Mouse (Mus musculus): ENCODE measurements at regions not wholly inside any gene's neighbourhood (a gene's known extent, or its start where the extent isn't known, plus 50 kb on each side); places are given as distances from the start of the nearest gene placed in this dataset.
A peak's percentile ranks its signal among the peaks of the same experiment; 100 is the strongest.

DNA sequence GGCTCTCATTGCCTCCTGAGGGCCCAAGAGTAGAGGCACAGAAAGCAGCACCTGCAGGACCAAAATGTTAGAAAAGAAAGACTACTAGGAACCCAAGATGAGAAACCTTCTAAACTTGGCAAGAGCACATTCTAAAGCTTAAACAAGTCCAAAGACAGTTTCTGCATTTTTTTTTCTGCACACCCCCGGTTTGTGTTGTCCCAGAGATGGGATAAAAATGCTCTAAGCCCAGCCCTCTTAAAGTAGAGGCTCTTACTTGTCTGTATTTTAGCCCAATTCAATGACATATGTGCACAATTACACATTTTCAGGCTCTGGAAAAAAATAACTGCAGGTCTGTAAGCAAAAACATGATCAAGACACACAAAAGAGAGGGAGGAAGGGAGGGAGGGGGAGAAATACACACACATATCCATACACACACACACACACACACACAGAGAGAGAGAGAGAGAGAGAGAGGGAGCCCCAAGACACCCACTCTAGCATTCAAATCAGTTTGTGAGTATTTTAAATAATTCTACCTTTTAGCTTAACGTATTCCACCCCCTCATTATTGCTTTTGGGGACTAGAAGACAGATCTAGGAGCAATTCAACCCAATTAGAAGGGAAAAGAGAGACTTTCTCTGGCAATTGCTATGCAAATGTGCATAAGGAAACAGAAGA, 449.9 kb downstream of the Otol1 start:
- Histone ChIP-seq H3K27me3 (ENCODE audit: control insufficient read depth, insufficient read depth, low read length) (no peaks in the 10 kb centered on the region), H3K27ac (ENCODE audit: insufficient read depth, low read length) (no peak overlapping the region), H3K4me3 (replicated peaks; ENCODE audit: insufficient read depth, low read depth, low read length) (no peak overlapping the region), H3K4me1 (ENCODE audit: control insufficient read depth, insufficient read depth, low read length) (no peaks in the 10 kb centered on the region)
- DNase-seq: no peak
- no peak for TF ChIP-seq POLR2A (IDR thresholded peaks at IDR 0.05; ENCODE audit: borderline replicate concordance, insufficient read depth, low read length)
- TF ChIP-seq CTCF (IDR thresholded peaks at IDR 0.05; ENCODE audit: borderline replicate concordance, insufficient read depth, low read depth, low read length): no peak
- 41% methylated on average over 2 of the region's 2 CpGs for WGBS

DNA sequence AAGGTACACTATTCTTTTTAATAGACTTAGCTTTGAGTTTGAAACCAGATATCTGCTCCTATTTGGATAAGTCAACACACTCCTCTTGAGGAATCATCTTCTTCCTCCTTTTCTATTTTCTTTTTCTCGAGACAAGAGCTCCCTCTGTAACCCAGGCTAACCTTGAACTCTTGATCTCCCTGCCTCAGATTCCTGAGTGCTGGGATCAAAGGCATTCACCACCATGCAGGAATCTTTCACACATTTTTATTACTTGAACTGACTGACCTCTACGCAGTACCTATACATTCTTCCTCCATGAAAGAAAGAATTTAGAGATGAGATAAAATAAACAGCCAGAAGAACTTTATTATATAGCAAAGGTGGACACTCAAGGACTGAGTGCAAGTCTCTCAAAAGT, 453.4 kb downstream of the Otol1 start:
- Histone ChIP-seq H3K4me1 (ENCODE audit: control insufficient read depth, insufficient read depth, low read length) (no peaks in the 10 kb centered on the region), H3K4me3 (replicated peaks; ENCODE audit: insufficient read depth, low read depth, low read length) (no peak overlapping the region), H3K27ac (ENCODE audit: insufficient read depth, low read length) (no peak overlapping the region), H3K27me3 (ENCODE audit: control insufficient read depth, insufficient read depth, low read length) (no peaks in the 10 kb centered on the region)
- TF ChIP-seq POLR2A (IDR thresholded peaks at IDR 0.05; ENCODE audit: borderline replicate concordance, insufficient read depth, low read length): no peak
- no peak for TF ChIP-seq CTCF (IDR thresholded peaks at IDR 0.05; ENCODE audit: borderline replicate concordance, insufficient read depth, low read depth, low read length)
- 85% methylated on average over 2 of the region's 2 CpGs for WGBS
- DNase-seq: no peak

DNA sequence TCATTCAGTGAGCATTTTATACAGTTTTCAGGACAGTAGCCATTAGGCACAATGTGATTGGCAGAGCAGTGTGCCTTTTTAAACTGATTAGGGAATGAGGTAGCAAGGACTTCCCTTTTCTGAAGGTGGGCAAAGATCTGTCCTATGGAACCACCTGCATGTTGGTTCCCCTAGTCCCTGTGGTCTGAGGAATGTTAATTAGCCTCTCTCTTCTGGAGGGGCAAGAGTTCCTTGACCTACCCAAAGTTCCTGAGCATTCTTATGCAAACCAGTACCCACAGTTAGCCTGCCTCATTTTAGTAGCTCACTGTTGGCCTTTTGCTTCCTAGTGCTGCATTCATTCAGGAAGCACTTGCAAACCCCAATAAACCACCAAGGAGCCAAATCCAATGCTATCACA, 455.8 kb downstream of the Otol1 start:
- Histone ChIP-seq H3K27ac (ENCODE audit: insufficient read depth, low read length) (no peak overlapping the region), H3K4me1 (ENCODE audit: control insufficient read depth, insufficient read depth, low read length) (no peaks in the 10 kb centered on the region), H3K4me3 (replicated peaks; ENCODE audit: insufficient read depth, low read depth, low read length) (no peak overlapping the region), H3K27me3 (ENCODE audit: control insufficient read depth, insufficient read depth, low read length) (no peaks in the 10 kb centered on the region)
- no peak for DNase-seq
- TF ChIP-seq CTCF (IDR thresholded peaks at IDR 0.05; ENCODE audit: borderline replicate concordance, insufficient read depth, low read depth, low read length) (no peak), POLR2A (IDR thresholded peaks at IDR 0.05; ENCODE audit: borderline replicate concordance, insufficient read depth, low read length) (no peak)

DNA sequence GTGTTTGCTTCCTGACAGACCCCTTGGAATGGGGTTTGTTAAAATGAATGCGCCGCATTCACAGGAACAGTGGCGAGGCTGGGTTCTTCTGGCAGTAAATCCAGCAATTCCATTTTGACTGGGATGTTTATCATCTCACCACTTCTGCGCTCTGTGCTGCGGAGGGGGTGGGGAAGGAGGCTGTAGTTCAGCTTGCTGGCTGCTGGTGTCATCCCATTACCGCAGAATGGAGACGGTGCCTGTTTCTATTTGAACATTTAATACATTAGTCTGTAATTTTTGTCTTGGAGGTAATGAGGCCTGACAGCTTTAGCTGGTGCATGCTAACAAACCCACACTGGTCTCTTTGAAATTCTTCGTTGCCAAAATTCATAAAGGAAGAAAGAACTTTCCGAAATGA, 475.1 kb downstream of the Otol1 start:
- Histone ChIP-seq H3K4me3 (replicated peaks; ENCODE audit: insufficient read depth, low read depth, low read length) (peak overlapping the region; percentile 21), H3K27ac (ENCODE audit: insufficient read depth, low read length) (no peak overlapping the region), H3K27me3 (ENCODE audit: control insufficient read depth, insufficient read depth, low read length) (no peaks in the 10 kb centered on the region; the same call in 1 of the 2 replicates), H3K4me1 (ENCODE audit: control insufficient read depth, insufficient read depth, low read length) (no peaks in the 10 kb centered on the region)
- TF ChIP-seq CTCF (IDR thresholded peaks at IDR 0.05; ENCODE audit: borderline replicate concordance, insufficient read depth, low read depth, low read length) (peak; percentile 61), POLR2A (IDR thresholded peaks at IDR 0.05; ENCODE audit: borderline replicate concordance, insufficient read depth, low read length) (no peak)
- DNase-seq: peak; percentile 30 to 39
- 21% methylated on average over 9 of the region's 9 CpGs for WGBS

DNA sequence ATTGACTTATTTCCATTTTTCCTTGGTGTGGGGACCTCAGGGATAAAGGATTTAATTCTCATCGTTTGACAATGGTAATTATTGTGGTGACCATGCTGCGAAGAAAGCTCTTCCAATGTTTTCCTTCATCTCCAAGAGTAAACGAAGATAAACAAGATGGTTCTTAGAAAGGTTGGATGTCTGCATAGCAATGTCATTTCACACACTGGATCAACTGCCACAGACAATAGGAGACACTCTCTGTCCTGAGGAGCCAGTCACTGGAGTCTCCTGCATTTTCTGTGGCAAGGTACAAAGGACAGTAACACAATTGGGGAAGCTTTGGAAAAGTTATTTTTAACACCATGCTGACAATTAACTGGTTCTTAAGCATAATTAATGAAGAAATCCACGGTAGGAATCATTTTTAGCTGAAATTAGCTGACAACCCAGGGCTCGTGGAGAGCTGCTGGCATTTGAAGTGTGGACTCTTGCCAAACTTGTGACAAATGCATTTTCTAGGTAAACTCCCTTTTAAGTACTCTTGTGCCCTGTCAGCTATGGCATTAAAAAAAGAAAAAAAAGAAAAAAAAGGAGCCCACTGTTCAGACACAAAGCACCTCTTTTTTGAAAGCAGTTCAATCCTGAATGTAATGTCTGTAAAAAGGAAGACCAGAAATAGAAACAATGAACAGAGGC, 475.8 kb downstream of the Otol1 start:
- H3K4me3 ChIP-seq (replicated peaks; ENCODE audit: insufficient read depth, low read depth, low read length): no peak overlapping the region
- no peaks in the 10 kb centered on the region for H3K4me1 ChIP-seq (ENCODE audit: control insufficient read depth, insufficient read depth, low read length)
- H3K27ac ChIP-seq (ENCODE audit: insufficient read depth, low read length): no peak overlapping the region
- WGBS: 15% methylated on average over 5 of the region's 5 CpGs
- peak in 1 of 2 experiments; percentile 20 for DNase-seq
- TF ChIP-seq POLR2A (IDR thresholded peaks at IDR 0.05; ENCODE audit: borderline replicate concordance, insufficient read depth, low read length) (no peak), CTCF (IDR thresholded peaks at IDR 0.05; ENCODE audit: borderline replicate concordance, insufficient read depth, low read depth, low read length) (no peak)
- no peaks in the 10 kb centered on the region; the same call in 1 of the 2 replicates for H3K27me3 ChIP-seq (ENCODE audit: control insufficient read depth, insufficient read depth, low read length)

DNA sequence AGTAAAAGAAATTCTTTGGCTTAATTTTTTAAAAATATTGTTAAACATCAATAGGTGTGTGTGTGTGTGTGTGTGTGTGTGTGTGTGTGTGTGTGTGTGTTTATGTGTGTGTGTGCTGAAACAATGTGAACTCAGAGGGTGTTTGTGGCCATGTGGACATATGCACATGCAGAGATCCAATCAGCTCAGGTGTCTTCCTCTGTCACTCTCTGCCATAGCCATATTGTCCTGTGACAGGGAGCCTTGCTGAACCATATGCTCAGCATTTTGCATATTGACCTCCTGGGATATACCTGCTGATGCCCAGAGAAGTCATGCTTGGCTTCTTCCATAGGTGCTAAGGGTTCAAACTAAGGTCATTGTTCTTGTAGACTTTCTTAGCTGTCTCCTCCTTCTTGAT, 489.0 kb downstream of the Otol1 start:
- Histone ChIP-seq H3K4me1 (ENCODE audit: control insufficient read depth, insufficient read depth, low read length) (no peaks in the 10 kb centered on the region), H3K4me3 (replicated peaks; ENCODE audit: insufficient read depth, low read depth, low read length) (no peak overlapping the region), H3K27me3 (ENCODE audit: control insufficient read depth, insufficient read depth, low read length) (no peaks in the 10 kb centered on the region), H3K27ac (ENCODE audit: insufficient read depth, low read length) (no peak overlapping the region)
- TF ChIP-seq CTCF (IDR thresholded peaks at IDR 0.05; ENCODE audit: borderline replicate concordance, insufficient read depth, low read depth, low read length): no peak
- TF ChIP-seq POLR2A (IDR thresholded peaks at IDR 0.05; ENCODE audit: borderline replicate concordance, insufficient read depth, low read length): no peak
- DNase-seq: peak in 1 of 2 experiments; percentile 3

DNA sequence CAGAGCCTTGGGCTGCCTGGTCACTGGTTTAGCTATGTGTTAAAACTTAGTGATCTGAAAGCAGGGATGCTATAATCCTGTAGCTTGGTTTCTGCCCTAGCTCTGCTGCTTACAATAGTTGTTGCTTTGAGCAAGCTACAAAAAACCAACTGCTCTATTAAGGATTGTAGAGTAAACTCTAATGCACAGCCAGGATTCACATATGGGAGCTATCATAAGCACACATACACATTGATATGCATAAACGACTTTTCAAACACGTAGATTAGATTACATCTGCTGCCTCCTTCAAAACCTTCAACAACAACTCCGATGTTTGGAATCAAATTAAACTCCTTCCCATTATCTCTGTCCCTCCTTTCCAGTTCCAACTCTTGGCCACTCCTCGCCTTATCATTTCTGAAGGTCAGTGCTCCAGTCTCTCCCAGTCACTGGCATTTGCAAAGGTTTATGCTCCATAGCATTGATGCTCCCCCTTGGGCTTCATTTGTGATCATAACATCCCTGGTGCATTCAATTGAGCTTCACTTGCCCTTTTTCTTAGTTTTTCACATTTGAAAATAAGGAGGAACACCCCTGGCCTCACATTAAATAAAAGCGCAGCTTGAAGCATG, 492.9 kb downstream of the Otol1 start:
- 77% methylated on average over 5 of the region's 5 CpGs for WGBS
- no peak for DNase-seq
- no peaks in the 10 kb centered on the region for H3K4me1 ChIP-seq (ENCODE audit: control insufficient read depth, insufficient read depth, low read length)
- H3K4me3 ChIP-seq (replicated peaks; ENCODE audit: insufficient read depth, low read depth, low read length): no peak overlapping the region
- H3K27ac ChIP-seq (ENCODE audit: insufficient read depth, low read length): no peak overlapping the region
- TF ChIP-seq POLR2A (IDR thresholded peaks at IDR 0.05; ENCODE audit: borderline replicate concordance, insufficient read depth, low read length) (no peak), CTCF (IDR thresholded peaks at IDR 0.05; ENCODE audit: borderline replicate concordance, insufficient read depth, low read depth, low read length) (no peak)
- H3K27me3 ChIP-seq (ENCODE audit: control insufficient read depth, insufficient read depth, low read length): no peaks in the 10 kb centered on the region
